Mouse (Mus musculus) bone marrow macrophage, adult 2 months (primary cell): ENCODE data around the gene Gm2115.

ENCODE experiments used
- CTCF ChIP-seq: IDR thresholded peaks from 2 replicates; pipeline ENCODE4 v1.5.1; 2012; ENCODE audit warnings: low read depth, mild to moderate bottlenecking, low read length, moderate library complexity
- POLR2A ChIP-seq: IDR thresholded peaks from 2 replicates; pipeline ENCODE4 v1.6.1; 2012; ENCODE audit warnings: mild to moderate bottlenecking, low read depth, low read length, borderline replicate concordance

DNA sequence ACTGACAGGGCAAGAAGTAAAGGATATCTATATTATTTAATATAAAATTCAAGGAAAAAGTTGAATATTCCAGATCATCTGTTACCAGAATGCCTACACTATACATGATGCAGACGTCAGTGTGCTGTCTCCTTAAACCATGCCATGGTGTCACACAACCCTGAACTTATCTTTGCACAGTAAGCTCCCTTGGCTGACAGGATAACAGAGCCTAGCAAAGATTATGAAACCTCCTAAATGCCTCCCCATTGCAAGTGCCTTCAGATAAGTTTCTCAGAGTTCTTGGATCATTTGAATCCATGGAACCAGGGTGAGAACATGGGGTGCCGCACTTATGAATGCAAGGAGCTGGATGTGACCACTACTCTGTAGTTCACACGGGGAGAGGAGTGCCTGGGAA, 103.1 kb downstream of the Gm2115 start:
- TF ChIP-seq CTCF (no peak), POLR2A (no peak)
